Mouse (Mus musculus) adrenal gland, adult 8-10 months (tissue): Measurements from ENCODE around the gene Nudc. TPM values are rescaled to one million over a fixed set of nuclear protein-coding genes. Genes with fewer than 3 reads are reported as not detected.

Experiments
- DNase-seq: peaks from one replicate; pipeline ENCODE4 v3.0.0; 2022
- total RNA-seq, 4 experiments: library from RNA; stranded (reverse); gene quantifications; 2 replicates each; pipeline ENCODE4 v1.2.4; 2022

Nudc gene
- total RNA-seq, result 100 to 1,000 TPM; 135 to 175 (median 167) TPM

GRCm38 (mm10) chr4:133545272-133546231 is at the start of gene Nudc:
Nudc (minus strand) TSS chr4:133545996.
- peak; percentile 97 for DNase-seq

GRCm38 (mm10) chr4:133595538-133595937 is 49.7 kb upstream of the Nudc start:
- DNase-seq, result no peak

DNA sequence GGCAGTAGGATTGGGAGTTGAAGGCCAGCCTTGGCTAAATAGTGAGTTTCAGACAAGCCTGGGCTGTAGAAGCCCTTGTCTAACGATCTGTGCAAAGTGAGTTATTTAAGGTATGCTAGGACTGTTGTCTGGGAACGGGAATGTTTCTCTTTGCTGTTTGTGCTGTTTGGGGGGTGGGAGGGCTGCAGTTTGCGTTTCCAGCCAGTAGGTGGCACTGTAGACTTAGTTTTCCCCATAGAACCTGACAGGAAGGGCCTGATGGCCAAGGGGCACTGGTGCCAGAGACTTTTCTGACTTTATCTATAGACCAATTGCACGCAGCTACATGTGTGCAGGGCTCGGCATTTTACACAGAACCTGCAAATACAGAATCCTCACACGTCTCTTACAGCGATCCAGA is 46.8 kb upstream of the Nudc start:
- DNase-seq, result no peak

GRCm38 (mm10) chr4:133584059-133584951 is 38.5 kb upstream of the Nudc start, which contains the start of gene Gpn2:
Gpn2 (plus strand) TSS chr4:133584362.
- DNase-seq, result peak; percentile 78

GRCm38 (mm10) chr4:133583690-133584058 is 37.9 kb upstream of the Nudc start:
- no peak for DNase-seq

DNA sequence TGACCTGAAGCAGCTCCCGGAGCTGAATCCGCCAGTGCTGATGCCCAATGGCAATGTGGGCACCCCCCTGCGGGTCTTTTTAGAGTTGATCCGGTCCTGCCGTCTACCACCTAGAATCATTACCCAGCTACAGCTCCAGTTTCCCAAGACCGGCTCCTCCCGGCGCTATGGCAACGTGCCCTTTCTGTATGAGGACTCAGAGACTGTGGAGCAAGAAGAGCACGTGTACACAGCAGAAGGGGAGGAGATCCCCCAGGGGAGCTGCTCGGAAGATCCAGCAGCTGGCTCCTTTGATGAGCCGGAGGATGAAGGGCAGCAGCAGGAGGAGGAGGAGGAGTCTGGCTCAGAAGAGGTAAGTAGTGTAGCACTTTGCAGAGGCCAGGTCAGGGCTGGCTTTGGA is 32.2 kb upstream of the Nudc start:
- no peak for DNase-seq

DNA sequence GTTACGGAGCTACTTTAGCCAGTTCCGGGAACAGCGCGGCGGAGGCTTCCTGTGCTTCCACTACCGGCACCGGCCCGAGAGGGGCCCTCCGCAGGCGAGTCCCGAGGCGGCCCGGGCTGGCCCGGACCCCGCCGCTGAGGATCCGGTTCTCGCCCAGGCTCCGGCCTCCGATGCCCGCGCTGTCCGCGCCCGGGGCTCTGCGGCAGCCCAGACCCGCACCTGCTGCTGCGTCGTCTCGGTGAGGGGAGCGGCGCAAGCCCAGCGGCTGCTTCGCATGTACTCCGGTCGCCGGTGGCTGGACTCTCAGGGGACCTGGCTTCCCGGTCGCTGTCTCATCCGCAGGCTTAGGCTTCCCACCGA is 29.0 kb upstream of the Nudc start:
- no peak for DNase-seq

- DNase-seq, result peak; percentile 88
Measured at GRCm38 (mm10) chr4:133574070-133574842, 28.5 kb upstream of the Nudc start, which contains the start of gene Gpatch3. Gpatch3 (plus strand) TSS chr4:133574745.

DNA sequence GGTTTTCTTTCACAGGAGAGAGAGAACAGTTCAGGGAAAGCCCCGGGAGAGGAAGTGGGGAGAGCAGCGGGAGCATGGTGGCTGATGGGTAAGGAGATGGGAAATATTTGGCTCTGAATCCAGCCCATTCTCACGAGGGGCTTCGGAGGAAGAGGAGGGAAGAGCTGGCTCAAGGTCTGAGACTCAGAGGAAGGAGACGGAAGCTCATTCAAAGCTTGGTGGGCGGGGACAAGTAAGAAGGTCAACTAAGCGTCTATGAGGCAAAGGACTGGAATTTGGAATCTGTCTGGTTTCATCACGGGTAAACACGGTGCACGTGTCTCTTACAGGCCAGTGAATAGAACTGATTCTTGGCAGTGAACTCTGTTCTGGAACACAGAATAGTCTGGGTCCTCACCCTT is 24.3 kb upstream of the Nudc start:
- DNase-seq, result peak; percentile 75

- DNase-seq, result no peak
Measured at GRCm38 (mm10) chr4:133569291-133570065, 23.7 kb upstream of the Nudc start.

GRCm38 (mm10) chr4:133567251-133567650 is 21.5 kb upstream of the Nudc start:
- no peak for DNase-seq

DNA sequence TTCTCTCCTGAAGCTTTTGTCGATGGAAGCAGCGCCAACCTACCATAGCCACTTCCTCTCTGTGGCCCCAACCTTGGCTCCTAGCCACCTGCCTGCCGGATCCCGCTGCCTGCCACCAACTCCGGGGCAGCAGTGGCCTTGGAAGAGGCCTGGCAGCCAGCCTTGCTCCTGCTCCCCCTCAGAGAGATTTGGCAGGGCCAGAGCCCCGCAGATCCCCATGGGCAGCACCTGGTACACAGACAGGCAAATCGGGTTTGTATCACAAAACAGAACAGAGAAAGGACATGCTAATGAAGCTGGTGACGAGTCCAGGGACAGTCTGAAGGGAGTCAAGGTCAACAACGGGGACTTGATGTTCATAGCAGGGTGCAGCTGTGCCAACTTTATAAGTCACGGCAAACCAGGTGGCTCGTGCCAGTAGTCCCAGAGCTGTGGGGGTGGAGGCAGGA is 17.4 kb upstream of the Nudc start:
- DNase-seq, result peak; percentile 86

- DNase-seq, result no peak
Measured at GRCm38 (mm10) chr4:133561622-133562021, 15.8 kb upstream of the Nudc start.

DNA sequence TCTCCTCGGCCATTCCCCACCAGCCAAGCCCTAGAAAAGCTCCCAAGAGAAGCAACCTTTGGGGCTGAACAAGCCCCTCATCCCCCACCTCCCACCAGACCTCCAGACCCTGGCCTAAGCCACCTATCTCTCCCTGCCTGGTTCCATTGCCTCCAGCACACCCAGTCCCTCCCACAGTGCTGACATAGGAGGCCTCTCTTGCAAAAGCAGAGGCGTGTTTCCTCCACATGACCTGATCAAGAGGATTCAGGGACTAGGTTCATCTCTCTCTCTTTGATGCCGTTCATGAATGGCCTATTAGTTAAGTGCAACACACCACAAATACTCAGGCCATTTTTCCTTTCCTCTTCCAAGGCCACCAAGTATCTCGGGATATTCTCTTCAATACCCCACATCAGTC is 14.1 kb upstream of the Nudc start:
- DNase-seq, result no peak

- no peak for DNase-seq
Measured at GRCm38 (mm10) chr4:133557041-133557717, 11.4 kb upstream of the Nudc start.

- peak; percentile 52 for DNase-seq
Measured at GRCm38 (mm10) chr4:133553448-133554330, 7.9 kb upstream of the Nudc start.

- peak; percentile 87 for DNase-seq
Measured at GRCm38 (mm10) chr4:133552768-133553447, 7.1 kb upstream of the Nudc start, which contains the start of gene Nr0b2. Nr0b2 (plus strand) TSS chr4:133553376.

DNA sequence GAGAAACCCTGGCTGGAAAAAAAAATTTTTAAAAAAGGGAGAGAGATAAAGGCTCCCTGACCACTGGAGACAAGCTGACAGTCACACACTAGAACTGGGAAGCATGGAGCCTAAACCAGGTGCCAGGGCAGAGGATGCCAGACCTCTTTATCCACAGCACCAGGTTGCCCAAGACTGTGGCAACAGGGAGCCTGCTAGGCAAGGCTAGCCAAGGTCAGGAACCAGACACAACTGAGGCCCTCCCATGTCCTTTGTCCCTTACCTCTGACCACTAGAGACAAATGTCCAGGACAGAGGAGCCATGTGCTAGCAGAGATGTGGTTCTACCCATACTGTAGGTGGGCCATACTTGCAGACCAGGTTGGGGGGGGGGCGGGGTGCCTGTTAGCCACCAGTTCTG is 6.2 kb upstream of the Nudc start:
- no peak for DNase-seq

DNA sequence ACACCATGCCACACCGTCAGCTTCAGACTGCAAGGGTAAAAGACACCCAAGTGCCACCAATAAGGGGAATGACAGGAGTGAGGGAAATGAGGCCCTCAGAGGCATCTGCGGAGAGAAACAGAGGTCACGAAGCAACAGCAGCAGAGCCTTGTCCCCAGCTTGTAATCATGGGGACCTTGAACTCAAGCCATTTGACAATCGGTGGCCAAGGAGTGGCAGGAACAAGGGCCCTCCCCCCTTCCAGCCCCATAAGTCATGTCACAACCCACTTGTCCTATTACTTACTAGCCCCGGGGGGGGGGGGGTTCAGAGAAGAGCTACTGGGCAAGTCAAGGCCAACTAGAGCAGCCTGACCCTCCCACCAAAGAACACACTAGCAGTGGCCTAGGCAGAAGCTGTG is 9.1 kb downstream of the Nudc start:
- DNase-seq, result peak; percentile 80
